Mouse (Mus musculus): ENCODE measurements around the gene Hist1h3b.
A peak's percentile ranks its signal among the peaks of the same experiment; 100 is the strongest.
"Not testable (repeated sequence)": the region's sequence is repeated elsewhere in the genome, so short reads cannot be mapped to it uniquely, and the experiment has no call there.

Hist1h3b gene

GRCm38 (mm10) chr13:23752067-23752741 lies at the start of gene Hist1h3b:
Hist1h3b (plus strand) TSS chr13:23752267.
- peak; percentile 93 for DNase-seq (ENCODE audit: inconsistent ontology term)

- DNase-seq (ENCODE audit: inconsistent ontology term), result not testable (repeated sequence)
These were observed 49.3 kb upstream of the Hist1h3b start for GRCm38 (mm10) chr13:23702801-23703200.

GRCm38 (mm10) chr13:23705751-23706356 lies 46.2 kb upstream of the Hist1h3b start:
- no peak for DNase-seq (ENCODE audit: inconsistent ontology term)

- no peak for DNase-seq (ENCODE audit: inconsistent ontology term)
These were observed 45.3 kb upstream of the Hist1h3b start for GRCm38 (mm10) chr13:23706771-23707170.

GRCm38 (mm10) chr13:23708041-23708440 lies 44.0 kb upstream of the Hist1h3b start:
- DNase-seq (ENCODE audit: inconsistent ontology term), result no peak

- no peak for DNase-seq (ENCODE audit: inconsistent ontology term)
These were observed 43.4 kb upstream of the Hist1h3b start for GRCm38 (mm10) chr13:23708654-23709053.

GRCm38 (mm10) chr13:23709714-23710373 lies 42.2 kb upstream of the Hist1h3b start:
- peak; percentile 79 for DNase-seq (ENCODE audit: inconsistent ontology term)

GRCm38 (mm10) chr13:23710374-23711089 lies 41.5 kb upstream of the Hist1h3b start, which contains the start of gene Hfe:
Hfe (minus strand) TSS chr13:23710854.
- peak; percentile 83 for DNase-seq (ENCODE audit: inconsistent ontology term)

- no peak for DNase-seq (ENCODE audit: inconsistent ontology term)
These were observed 35.6 kb upstream of the Hist1h3b start for GRCm38 (mm10) chr13:23716261-23717042.

- DNase-seq (ENCODE audit: inconsistent ontology term), result no peak
These were observed 34.9 kb upstream of the Hist1h3b start for GRCm38 (mm10) chr13:23717176-23717575.

GRCm38 (mm10) chr13:23717593-23718245 lies 34.3 kb upstream of the Hist1h3b start:
- DNase-seq (ENCODE audit: inconsistent ontology term), result not testable (repeated sequence)

GRCm38 (mm10) chr13:23724239-23724638 lies 27.8 kb upstream of the Hist1h3b start:
- no peak for DNase-seq (ENCODE audit: inconsistent ontology term)

- no peak for DNase-seq (ENCODE audit: inconsistent ontology term)
These were observed 26.9 kb upstream of the Hist1h3b start for GRCm38 (mm10) chr13:23725213-23725612.

GRCm38 (mm10) chr13:23728472-23729191 lies 23.4 kb upstream of the Hist1h3b start:
- no peak for DNase-seq (ENCODE audit: inconsistent ontology term)

GRCm38 (mm10) chr13:23729192-23729525 lies 22.9 kb upstream of the Hist1h3b start:
- no peak for DNase-seq (ENCODE audit: inconsistent ontology term)

- no peak for DNase-seq (ENCODE audit: inconsistent ontology term)
These were observed 22.4 kb upstream of the Hist1h3b start for GRCm38 (mm10) chr13:23729706-23730105.

- peak; percentile 79 for DNase-seq (ENCODE audit: inconsistent ontology term)
These were observed 21.6 kb upstream of the Hist1h3b start for GRCm38 (mm10) chr13:23730479-23730878.

- DNase-seq (ENCODE audit: inconsistent ontology term), result peak; percentile 53
These were observed 19.8 kb upstream of the Hist1h3b start for GRCm38 (mm10) chr13:23732156-23732804.

GRCm38 (mm10) chr13:23737091-23737490 lies 15.0 kb upstream of the Hist1h3b start:
- no peak for DNase-seq (ENCODE audit: inconsistent ontology term)

GRCm38 (mm10) chr13:23738041-23738440 lies 14.0 kb upstream of the Hist1h3b start:
- no peak for DNase-seq (ENCODE audit: inconsistent ontology term)

Data from Muller cell, postnatal 12 days (primary cell).